Mouse (Mus musculus) neural tube, embryonic 15.5 days (tissue): Measurements from ENCODE around the gene Hdac10. TPM values are rescaled to one million over a fixed set of nuclear protein-coding genes. Genes with fewer than 3 reads are reported as not detected.

Experiments used
- ATAC-seq: fragments of 200-750 bp; cut with Nextera tagmentation; 2 replicates; pipeline ENCODE4 v1.8.0; 2017; ENCODE audit warnings: mild to moderate bottlenecking, moderate TSS enrichment, moderate library complexity; ENCODE audit not compliant: low FRiP score
- H3K27ac ChIP-seq: fragments of 300-500 bp; sonication (generic); replicated peaks from 2 replicates; pipeline ENCODE4 v1.5.1; 2015; ENCODE audit warnings: mild to moderate bottlenecking, inconsistent platforms
- H3K27me3 ChIP-seq: fragments of 300-500 bp; sonication (generic); replicated peaks from 2 replicates; pipeline ENCODE4 v1.6.1; 2015; ENCODE audit warnings: inconsistent platforms
- H3K36me3 ChIP-seq: fragments of 300-500 bp; sonication (generic); 2 replicates; pipeline ENCODE4 v1.6.1; 2015; ENCODE audit warnings: inconsistent platforms
- H3K4me1 ChIP-seq: fragments of 300-500 bp; sonication (generic); 2 replicates; pipeline ENCODE4 v1.6.1; 2015; ENCODE audit warnings: inconsistent platforms
- H3K4me2 ChIP-seq: fragments of 300-500 bp; sonication (generic); 2 replicates; pipeline ENCODE4 v1.6.1; 2015; ENCODE audit warnings: inconsistent platforms, mild to moderate bottlenecking, moderate library complexity
- H3K4me3 ChIP-seq: fragments of 300-500 bp; sonication (generic); replicated peaks from 2 replicates; pipeline ENCODE4 v1.5.1; 2015; ENCODE audit warnings: mild to moderate bottlenecking, inconsistent platforms
- H3K9ac ChIP-seq: fragments of 300-500 bp; sonication (generic); replicated peaks from 2 replicates; pipeline ENCODE4 v1.6.1; 2015; ENCODE audit warnings: mild to moderate bottlenecking, inconsistent platforms
- H3K9me3 ChIP-seq: fragments of 300-500 bp; sonication (generic); replicated peaks from 2 replicates; pipeline ENCODE4 v1.6.1; 2016; ENCODE audit warnings: inconsistent platforms
- WGBS: fragments of 180-500 bp; shearing (Covaris S2); methylation state at CpG from one replicate; pipeline ENCODE4 v1.1.7; 2015; ENCODE audit warnings: mixed read lengths; 5-methylcytosine and 5-hydroxymethylcytosine counted together
- polyA plus RNA-seq: library from polyadenylated mRNA; unstranded; fragments of >200 nt; fragmentation: Nextera tagmentation; extraction: Ambion mirVana; gene quantifications from 2 replicates; pipeline ENCODE4 v1.2.1, GENCODE M21; 2015

Hdac10 gene
- polyA plus RNA-seq, 1 experiment from 2014 or later = 31.9 TPM

GRCm38 (mm10) chr15:89088607-89089247 lies 39.8 kb downstream of the Hdac10 start, which contains the start of gene Selenoo:
Gene Selenoo (plus strand): TSS chr15:89089084.
- H3K4me1 ChIP-seq = peaks cover 31% of the 10 kb centered on the region
- H3K4me3 ChIP-seq = peak within 1 kb of the TSS; percentile 99
- WGBS = 2% methylated on average over 38 of the region's 38 CpGs
- peak within 1 kb of the TSS; percentile 97 for H3K9ac ChIP-seq
- peak within 1 kb of the TSS; percentile 84 for H3K27ac ChIP-seq
- peaks cover 57% of the 10 kb centered on the region for H3K36me3 ChIP-seq
- H3K27me3 ChIP-seq = no peaks in the 10 kb centered on the region
- ATAC-seq = peak; percentile 93
- H3K4me2 ChIP-seq = peak within 1 kb of the TSS; percentile 97
- no peaks in the 10 kb centered on the region for H3K9me3 ChIP-seq

GRCm38 (mm10) chr15:89084826-89085225 lies 43.7 kb downstream of the Hdac10 start:
- Histone ChIP-seq H3K27me3 (no peaks in the 10 kb centered on the region), H3K4me2 (no peak overlapping the region), H3K27ac (no peak overlapping the region), H3K4me1 (peaks cover 13% of the 10 kb centered on the region), H3K9ac (no peak overlapping the region), H3K4me3 (no peak overlapping the region), H3K36me3 (peaks cover 66% of the 10 kb centered on the region), H3K9me3 (no peaks in the 10 kb centered on the region)
- WGBS = 96% methylated on average over 2 of the region's 2 CpGs
- ATAC-seq = no peak

GRCm38 (mm10) chr15:89083906-89084305 lies 44.6 kb downstream of the Hdac10 start:
- Histone ChIP-seq H3K9me3 (no peaks in the 10 kb centered on the region), H3K36me3 (peaks cover 69% of the 10 kb centered on the region), H3K9ac (no peak overlapping the region), H3K4me3 (no peak overlapping the region), H3K4me1 (peaks cover 10% of the 10 kb centered on the region), H3K4me2 (no peak overlapping the region), H3K27me3 (no peaks in the 10 kb centered on the region), H3K27ac (no peak overlapping the region)
- ATAC-seq = no peak
- 93% methylated on average over 1 of the region's 1 CpGs for WGBS

GRCm38 (mm10) chr15:89078208-89078836 lies 50.2 kb downstream of the Hdac10 start:
- H3K36me3 ChIP-seq = peaks cover 28% of the 10 kb centered on the region
- peaks cover 43% of the 10 kb centered on the region for H3K4me1 ChIP-seq
- H3K27me3 ChIP-seq = no peaks in the 10 kb centered on the region
- no peak overlapping the region for H3K9ac ChIP-seq
- H3K27ac ChIP-seq = no peak overlapping the region
- no peak for ATAC-seq
- H3K4me2 ChIP-seq = peak overlapping the region; percentile 65
- H3K4me3 ChIP-seq = no peak overlapping the region
- WGBS = 74% methylated on average over 9 of the region's 9 CpGs
- H3K9me3 ChIP-seq = no peaks in the 10 kb centered on the region

GRCm38 (mm10) chr15:89076156-89076731 lies 52.3 kb downstream of the Hdac10 start:
- Histone ChIP-seq H3K27me3 (no peaks in the 10 kb centered on the region), H3K36me3 (peaks cover 10% of the 10 kb centered on the region), H3K4me1 (peaks cover 43% of the 10 kb centered on the region), H3K27ac (peak overlapping the region; percentile 85), H3K4me2 (peak overlapping the region; percentile 65), H3K4me3 (peak overlapping the region; percentile 76), H3K9ac (peak overlapping the region; percentile 90), H3K9me3 (no peaks in the 10 kb centered on the region)
- ATAC-seq = peak; percentile 53
- whole genome bisulfite sequencing = under 1% methylated on average over 33 of the region's 39 CpGs

GRCm38 (mm10) chr15:89075478-89076147 lies 52.9 kb downstream of the Hdac10 start:
- Histone ChIP-seq H3K4me1 (peaks cover 43% of the 10 kb centered on the region), H3K4me2 (peak overlapping the region; percentile 65), H3K9me3 (no peaks in the 10 kb centered on the region), H3K27ac (peak overlapping the region; percentile 85), H3K36me3 (peaks cover 8% of the 10 kb centered on the region; the same call in 1 of the 2 replicates), H3K9ac (peak overlapping the region; percentile 90), H3K27me3 (no peaks in the 10 kb centered on the region), H3K4me3 (peak overlapping the region; percentile 76)
- ATAC-seq = peak; percentile 94
- WGBS = 0% methylated on average over 42 of the region's 59 CpGs

GRCm38 (mm10) chr15:89074613-89075477 lies 53.7 kb downstream of the Hdac10 start, which contains the start of gene Trabd:
Gene Trabd (plus strand): TSS chr15:89075124.
- Histone ChIP-seq H3K9me3 (no peaks in the 10 kb centered on the region), H3K4me2 (peak within 1 kb of the TSS; percentile 65), H3K4me1 (peaks cover 43% of the 10 kb centered on the region), H3K36me3 (peaks cover 10% of the 10 kb centered on the region), H3K27me3 (peaks cover 4% of the 10 kb centered on the region; the same call in 1 of the 2 replicates), H3K9ac (peak within 1 kb of the TSS; percentile 90), H3K27ac (peak within 1 kb of the TSS; percentile 85), H3K4me3 (peak within 1 kb of the TSS; percentile 76)
- ATAC-seq = no peak
- whole genome bisulfite sequencing = 26% methylated on average over 11 of the region's 11 CpGs

- Histone ChIP-seq H3K4me2 (peak overlapping the region; percentile 65; the same call in 1 of the 2 replicates), H3K36me3 (peaks cover 11% of the 10 kb centered on the region), H3K9me3 (no peaks in the 10 kb centered on the region), H3K4me1 (peaks cover 43% of the 10 kb centered on the region), H3K4me3 (no peak overlapping the region), H3K9ac (peak overlapping the region; percentile 90; the same call in 1 of the 2 replicates), H3K27me3 (peaks cover 9% of the 10 kb centered on the region; the same call in 1 of the 2 replicates), H3K27ac (peak overlapping the region; percentile 85; the same call in 1 of the 2 replicates)
- no peak for ATAC-seq
- 80% methylated on average over 10 of the region's 10 CpGs for WGBS
Measured at GRCm38 (mm10) chr15:89073993-89074603, 54.4 kb downstream of the Hdac10 start.
